Mouse (Mus musculus) cerebellum, adult (tissue): Measurements from ENCODE around the gene Dnajc3.
"Not testable (repeated sequence)": the region's sequence is repeated elsewhere in the genome, so short reads cannot be mapped to it uniquely, and the experiment has no call there.

Experiments
- ATAC-seq: cut with Nextera tagmentation; 2 replicates; pipeline ENCODE4 v1.9.2; 2017; ENCODE audit warnings: mild to moderate bottlenecking, moderate library complexity, mixed read lengths; ENCODE audit not compliant: insufficient number of reproducible peaks, low FRiP score, low TSS enrichment

Gene Dnajc3

GRCm38 (mm10) chr14:118980890-118981289 lies 43.1 kb downstream of the Dnajc3 start:
- no peak for ATAC-seq

GRCm38 (mm10) chr14:118981711-118982428 lies 44.1 kb downstream of the Dnajc3 start:
- ATAC-seq = not testable (repeated sequence)

- not testable (repeated sequence) for ATAC-seq
These were observed 44.8 kb downstream of the Dnajc3 start for GRCm38 (mm10) chr14:118982429-118983045.

GRCm38 (mm10) chr14:118983396-118983795 lies 45.6 kb downstream of the Dnajc3 start:
- ATAC-seq = no peak

- no peak for ATAC-seq
These were observed 46.4 kb downstream of the Dnajc3 start for GRCm38 (mm10) chr14:118984161-118984560.

GRCm38 (mm10) chr14:118986653-118987522 lies 49.1 kb downstream of the Dnajc3 start:
- ATAC-seq = peak; percentile 50; the same call in 1 of the 2 replicates

- ATAC-seq = no peak
These were observed 50.0 kb downstream of the Dnajc3 start for GRCm38 (mm10) chr14:118987523-118988496.

- no peak for ATAC-seq
These were observed 57.6 kb downstream of the Dnajc3 start for GRCm38 (mm10) chr14:118995226-118995925.

GRCm38 (mm10) chr14:119003320-119003719 lies 65.5 kb downstream of the Dnajc3 start:
- no peak for ATAC-seq

- ATAC-seq = no peak
These were observed 68.1 kb downstream of the Dnajc3 start for GRCm38 (mm10) chr14:119005834-119006233.

GRCm38 (mm10) chr14:119006441-119007102 lies 68.8 kb downstream of the Dnajc3 start:
- ATAC-seq = 0 out of 2 replicates have a peak, but pooled peaks have one; percentile 32

GRCm38 (mm10) chr14:119007103-119007951 lies 69.6 kb downstream of the Dnajc3 start:
- ATAC-seq = peak; percentile 100

- no peak for ATAC-seq
These were observed 70.3 kb downstream of the Dnajc3 start for GRCm38 (mm10) chr14:119008031-119008590.

- ATAC-seq = no peak
These were observed 71.8 kb downstream of the Dnajc3 start for GRCm38 (mm10) chr14:119009531-119009930.

GRCm38 (mm10) chr14:119012607-119013431 lies 75.0 kb downstream of the Dnajc3 start:
- ATAC-seq = peak; percentile 96

- ATAC-seq = no peak
These were observed 75.8 kb downstream of the Dnajc3 start for GRCm38 (mm10) chr14:119013549-119013948.

- ATAC-seq = no peak
These were observed 88.1 kb downstream of the Dnajc3 start for GRCm38 (mm10) chr14:119025889-119026288.
